Mouse (Mus musculus) lung, postnatal 0 days (tissue): ENCODE results near the gene Nt5c3b.

Experiments used
- CTCF ChIP-seq: IDR thresholded peaks from 2 replicates; pipeline ENCODE4 v1.5.1; 2016; ENCODE audit warnings: antibody characterized with exemption, mild to moderate bottlenecking
- EP300 ChIP-seq: IDR thresholded peaks from 2 replicates; pipeline ENCODE4 v1.6.1; 2016; ENCODE audit warnings: antibody characterized with exemption, mild to moderate bottlenecking, control low read depth

DNA sequence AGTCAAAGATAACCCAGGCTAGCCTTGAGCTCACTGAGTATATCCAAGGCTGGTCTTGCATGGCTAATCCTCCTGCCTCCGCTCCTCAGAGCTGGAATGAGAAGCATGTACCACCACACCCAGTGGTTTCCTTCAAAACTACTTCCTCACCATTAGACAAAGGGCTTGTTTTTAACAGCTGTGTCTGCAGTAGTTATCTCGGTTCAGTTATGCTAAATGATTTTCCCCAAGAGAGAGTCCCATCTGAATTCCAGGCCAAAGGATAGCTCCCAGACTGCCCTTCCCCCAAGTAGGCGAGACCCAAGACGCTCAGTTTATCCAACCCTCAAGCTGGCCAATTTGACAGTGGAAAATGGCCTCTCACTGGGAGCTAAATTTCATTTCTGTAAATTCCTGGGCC, 65.6 kb downstream of the Nt5c3b start:
- TF ChIP-seq CTCF (no peak), EP300 (0 out of 2 replicates have a peak, but pooled peaks have one; percentile 9)
